Mouse (Mus musculus) ES-E14 (cell line): Measurements from ENCODE around the gene Nfib.

ENCODE experiments used
- ZC3H11A ChIP-seq: IDR thresholded peaks from 2 replicates; pipeline ENCODE4 v1.6.1; 2012; ENCODE audit warnings: low read depth, mild to moderate bottlenecking, inconsistent platforms, low read length, borderline replicate concordance
- ZNF384 ChIP-seq: IDR thresholded peaks from 2 replicates; pipeline ENCODE4 v1.6.1; 2012; ENCODE audit warnings: low read depth, low read length, inconsistent platforms

DNA sequence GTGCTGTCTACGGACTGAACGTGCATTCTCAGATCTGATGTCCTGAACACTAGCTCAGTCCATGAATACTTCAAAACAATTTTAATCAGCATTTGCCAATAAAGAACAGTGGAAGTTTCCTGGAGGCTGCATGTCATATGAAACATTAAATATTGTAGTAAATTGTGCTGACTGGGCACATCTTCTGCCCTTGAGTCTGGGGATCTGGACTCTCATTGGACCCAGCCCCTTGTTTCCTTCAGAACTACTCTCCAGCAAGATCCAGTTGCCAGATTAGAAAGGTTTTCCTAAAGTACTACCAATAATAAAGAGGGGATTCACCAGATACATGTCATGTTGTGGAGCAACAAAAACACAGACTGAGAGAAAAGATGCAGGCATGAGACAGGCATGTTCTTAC, 243.9 kb downstream of the Nfib start:
- TF ChIP-seq ZNF384 (no peak), ZC3H11A (no peak)
